Mouse (Mus musculus) forebrain, embryonic 10.5 days (tissue): ENCODE measurements around the gene Nhlrc2. TPM values are rescaled to one million over a fixed set of nuclear protein-coding genes. Genes with fewer than 3 reads are reported as not detected.

Experiments
- DNase-seq: peaks from one replicate; pipeline ENCODE4 v3.0.0-alpha.2; 2017; ENCODE audit warnings: low spot score; ENCODE audit errors: extremely low spot score
- H3K27ac ChIP-seq: fragments of 300-500 bp; sonication (generic); 2 replicates; pipeline ENCODE4 v1.5.1; 2016; ENCODE audit warnings: mild to moderate bottlenecking
- H3K27me3 ChIP-seq: fragments of 300-500 bp; sonication (generic); 2 replicates; pipeline ENCODE4 v1.6.1; 2016; ENCODE audit warnings: mild to moderate bottlenecking; ENCODE audit not compliant: poor library complexity, severe bottlenecking
- H3K36me3 ChIP-seq: fragments of 300-500 bp; sonication (generic); replicated peaks from 2 replicates; pipeline ENCODE4 v1.6.1; 2016; ENCODE audit warnings: mild to moderate bottlenecking, moderate library complexity
- H3K4me1 ChIP-seq: fragments of 300-500 bp; sonication (generic); 2 replicates; pipeline ENCODE4 v1.6.1; 2016
- H3K4me3 ChIP-seq: fragments of 300-500 bp; sonication (generic); 2 replicates; pipeline ENCODE4 v1.5.1; 2016; ENCODE audit warnings: mild to moderate bottlenecking, moderate library complexity
- H3K9me3 ChIP-seq: fragments of 300-500 bp; sonication (generic); 2 replicates; pipeline ENCODE4 v1.6.1; 2016; ENCODE audit warnings: mild to moderate bottlenecking, moderate library complexity
- WGBS: fragments of 180-500 bp; shearing (Covaris S2); methylation state at CpG from one replicate; pipeline ENCODE4 v1.1.7; 2016; 5-methylcytosine and 5-hydroxymethylcytosine counted together
- polyA plus RNA-seq: library from polyadenylated mRNA; unstranded; fragments of >200 nt; fragmentation: Nextera tagmentation; extraction: Ambion mirVana; gene quantifications from 2 replicates; pipeline ENCODE4 v1.2.1, GENCODE M21; 2016

The Nhlrc2 gene
- polyA plus RNA-seq, 1 experiment from 2014 or later = 13.7 TPM

GRCm38 (mm10) chr19:56647451-56648120, 99.5 kb downstream of the Nhlrc2 start:
- Histone ChIP-seq H3K4me3 (no peak overlapping the region), H3K27me3 (peaks cover 18% of the 10 kb centered on the region; the same call in 1 of the 2 replicates), H3K36me3 (no peaks in the 10 kb centered on the region), H3K27ac (no peak overlapping the region), H3K4me1 (peaks cover 12% of the 10 kb centered on the region), H3K9me3 (peaks cover 13% of the 10 kb centered on the region; the same call in 1 of the 2 replicates)
- no peak for DNase-seq
- 94% methylated on average over 7 of the region's 7 CpGs for WGBS

GRCm38 (mm10) chr19:56651262-56651661, 103.2 kb downstream of the Nhlrc2 start:
- DNase-seq = no peak
- H3K4me1 ChIP-seq = peaks cover 21% of the 10 kb centered on the region
- no peak overlapping the region for H3K27ac ChIP-seq
- H3K9me3 ChIP-seq = peaks cover 13% of the 10 kb centered on the region; the same call in 1 of the 2 replicates
- no peaks in the 10 kb centered on the region for H3K36me3 ChIP-seq
- no peak overlapping the region for H3K4me3 ChIP-seq
- WGBS = 93% methylated on average over 4 of the region's 4 CpGs
- H3K27me3 ChIP-seq = peaks cover 43% of the 10 kb centered on the region

- peaks cover 21% of the 10 kb centered on the region for H3K4me1 ChIP-seq
- H3K9me3 ChIP-seq = peaks cover 6% of the 10 kb centered on the region; the same call in 1 of the 2 replicates
- H3K36me3 ChIP-seq = no peaks in the 10 kb centered on the region
- 22% methylated on average over 19 of the region's 19 CpGs for WGBS
- DNase-seq = peak; percentile 41
- H3K27ac ChIP-seq = peak overlapping the region; percentile 40; the same call in 1 of the 2 replicates
- peak overlapping the region; percentile 37 for H3K4me3 ChIP-seq
- peaks cover 43% of the 10 kb centered on the region for H3K27me3 ChIP-seq
These were observed 104.2 kb downstream of the Nhlrc2 start for GRCm38 (mm10) chr19:56652034-56652962.

Other genes with a start within 250 kb of the Nhlrc2 start
- 0.10 and 0.15 TPM in 2 replicates for gene Nrap, start 158.2 kb upstream of the Nhlrc2 start, polyA plus RNA-seq
- gene Casp7, start 151.1 kb upstream of the Nhlrc2 start, polyA plus RNA-seq = 15.8 and 16.2 TPM in 2 replicates
- gene Plekhs1, start 86.6 kb upstream of the Nhlrc2 start, polyA plus RNA-seq = 0.11 and 0.15 TPM in 2 replicates
- 19.5 and 20.3 TPM in 2 replicates for gene Dclre1a, start within 50 bp of the Nhlrc2 start, polyA plus RNA-seq
- gene Adrb1, start 173.9 kb downstream of the Nhlrc2 start, polyA plus RNA-seq = 0.07 and 0.21 TPM in 2 replicates